Mouse (Mus musculus) adrenal gland, adult 8-10 months (tissue): ENCODE results near the gene Lrat. TPM values are rescaled to one million over a fixed set of nuclear protein-coding genes. Genes with fewer than 3 reads are reported as not detected.

Source experiments
- DNase-seq: peaks from one replicate; pipeline ENCODE4 v3.0.0; 2022
- total RNA-seq, 4 experiments: library from RNA; stranded (reverse); gene quantifications; 2 replicates each; pipeline ENCODE4 v1.2.4; 2022

Gene Lrat
- total RNA-seq: under 1 TPM in 2 of 4 experiments, not detected in 2; 0.03 to 0.11 TPM

- no peak for DNase-seq
Measured at GRCm38 (mm10) chr3:82903613-82904205, at the start of gene Lrat. Gene Lrat, minus strand, starts transcription at chr3:82903973.

- no peak for DNase-seq
Measured at GRCm38 (mm10) chr3:82952173-82952962, 48.6 kb upstream of the Lrat start.

GRCm38 (mm10) chr3:82950639-82951038, 46.9 kb upstream of the Lrat start:
- no peak for DNase-seq

- no peak for DNase-seq
Measured at GRCm38 (mm10) chr3:82950208-82950607, 46.4 kb upstream of the Lrat start.

GRCm38 (mm10) chr3:82946375-82947107, 42.8 kb upstream of the Lrat start:
- no peak for DNase-seq

GRCm38 (mm10) chr3:82927917-82928316, 24.1 kb upstream of the Lrat start:
- DNase-seq: no peak

- DNase-seq: no peak
Measured at GRCm38 (mm10) chr3:82915632-82916031, 11.9 kb upstream of the Lrat start.

- DNase-seq: no peak
Measured at GRCm38 (mm10) chr3:82908671-82909070, 4.9 kb upstream of the Lrat start.

- DNase-seq: no peak
Measured at GRCm38 (mm10) chr3:82904211-82904908, 587 bp upstream of the Lrat start.

- DNase-seq: no peak
Measured at GRCm38 (mm10) chr3:82902757-82903612, 788 bp downstream of the Lrat start.

GRCm38 (mm10) chr3:82888842-82889241, 14.9 kb downstream of the Lrat start:
- DNase-seq: no peak

GRCm38 (mm10) chr3:82877258-82877657, 26.5 kb downstream of the Lrat start:
- no peak for DNase-seq

- DNase-seq: peak; percentile 37
Measured at GRCm38 (mm10) chr3:82876372-82876739, 27.4 kb downstream of the Lrat start, which contains the start of gene Rbm46. Gene Rbm46, minus strand, starts transcription at chr3:82876483.

- no peak for DNase-seq
Measured at GRCm38 (mm10) chr3:82875671-82876371, 28.0 kb downstream of the Lrat start.

GRCm38 (mm10) chr3:82857414-82858077, 46.2 kb downstream of the Lrat start:
- DNase-seq: no peak

Other genes with a start within 250 kb of the Lrat start
- under 1 TPM; 0.17 to 0.43 (median 0.28) TPM for gene Rbm46, start 27.5 kb downstream of the Lrat start, total RNA-seq
- 1 to 10 TPM in 1 of 4 experiments, under 1 TPM in 2, not detected in 1; 0.21 to 1.2 (median 0.67) TPM for gene Fgg, start 103.8 kb upstream of the Lrat start, total RNA-seq
- 1 to 10 TPM in 1 of 4 experiments, under 1 TPM in 1, not detected in 2; 0.93 to 1.6 TPM for gene Fga, start 122.1 kb upstream of the Lrat start, total RNA-seq
- gene Fgb, start 145.9 kb upstream of the Lrat start, total RNA-seq: under 1 TPM in 3 of 4 experiments, not detected in 1; 0.10 to 0.46 (median 0.26) TPM
- 10 to 100 TPM; 46.5 to 54.5 (median 49.4) TPM for gene Plrg1, start 151.5 kb upstream of the Lrat start, total RNA-seq
- under 1 TPM; 0.28 to 0.81 (median 0.56) TPM for gene Dchs2, start 224.0 kb upstream of the Lrat start, total RNA-seq